Mouse (Mus musculus): ENCODE results near the gene Slc26a8. TPM values are rescaled to one million over a fixed set of nuclear protein-coding genes. Genes with fewer than 3 reads are reported as not detected.
A peak's percentile ranks its signal among the peaks of the same experiment; 100 is the strongest.
"Not testable (repeated sequence)": the region's sequence is repeated elsewhere in the genome, so short reads cannot be mapped to it uniquely, and the experiment has no call there.

Slc26a8 gene
- total RNA-seq (2015) (0.52 and 0.58 TPM in 2 replicates), total RNA-seq (2017) (0.33 TPM in 1 of 2 replicates, not detected in the other)

DNA sequence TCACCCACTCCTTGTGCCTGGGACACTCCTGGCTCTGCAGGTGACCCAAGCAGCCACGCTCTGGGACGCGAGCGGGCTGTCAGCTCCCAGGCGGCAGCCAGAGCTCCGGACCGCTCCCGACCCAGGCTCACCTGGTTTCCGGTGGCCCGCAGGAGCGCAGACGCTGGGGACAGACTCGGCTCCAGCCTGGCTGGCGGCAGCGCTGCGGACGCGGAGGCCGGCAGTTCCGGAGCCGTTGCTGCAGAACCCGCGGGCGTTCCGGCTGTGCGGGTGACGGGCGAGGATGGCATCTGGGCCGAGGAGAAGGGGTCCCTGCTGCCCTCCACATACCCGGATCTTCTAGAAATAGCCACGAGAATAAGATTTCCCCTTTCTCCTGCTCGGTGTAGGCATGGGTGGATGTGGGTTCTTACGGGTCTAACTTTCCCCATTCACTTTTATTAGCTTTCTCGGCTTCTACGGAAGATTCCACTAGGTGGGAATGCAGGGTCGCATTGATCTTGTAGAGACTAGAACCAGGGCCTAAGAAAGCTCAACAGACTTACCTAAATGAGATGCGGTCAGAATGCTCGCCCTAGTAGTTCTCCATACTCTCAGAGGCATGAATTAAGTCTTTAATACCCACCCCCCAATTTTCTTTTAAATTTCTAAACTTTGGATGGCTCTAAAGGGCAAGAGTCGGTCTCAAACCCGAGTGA, at the start of gene Slc26a8:
Gene Slc26a8, minus strand, starts transcription at position 648 of the 698 bp plus-strand sequence.
- ATAC-seq (ENCODE audit: poor library complexity, severe bottlenecking), result no peak

DNA sequence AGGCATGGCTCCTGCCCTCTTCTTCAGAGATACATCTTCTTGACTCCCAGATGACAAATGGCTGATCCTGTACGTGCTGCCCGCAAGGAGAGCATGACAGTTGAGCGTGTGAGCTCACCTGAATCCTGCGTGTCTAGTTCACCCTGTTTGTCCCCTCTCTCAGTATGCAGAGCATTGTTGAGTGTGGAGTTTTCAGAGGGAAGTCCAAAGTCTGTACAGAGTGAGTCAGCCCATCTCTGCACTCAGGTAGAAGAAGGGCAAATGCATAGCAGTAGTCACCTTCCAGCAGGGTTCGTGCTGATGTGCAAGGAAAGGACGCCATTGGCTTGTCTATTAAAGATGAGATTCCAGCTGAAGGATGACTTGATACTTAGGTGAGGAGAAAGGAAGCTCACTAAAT, 49.2 kb upstream of the Slc26a8 start:
- ATAC-seq (ENCODE audit: poor library complexity, severe bottlenecking), result no peak

GRCm38 (mm10) chr17:28737973-28738372, 47.9 kb upstream of the Slc26a8 start:
- ATAC-seq (ENCODE audit: poor library complexity, severe bottlenecking), result peak; percentile 49

DNA sequence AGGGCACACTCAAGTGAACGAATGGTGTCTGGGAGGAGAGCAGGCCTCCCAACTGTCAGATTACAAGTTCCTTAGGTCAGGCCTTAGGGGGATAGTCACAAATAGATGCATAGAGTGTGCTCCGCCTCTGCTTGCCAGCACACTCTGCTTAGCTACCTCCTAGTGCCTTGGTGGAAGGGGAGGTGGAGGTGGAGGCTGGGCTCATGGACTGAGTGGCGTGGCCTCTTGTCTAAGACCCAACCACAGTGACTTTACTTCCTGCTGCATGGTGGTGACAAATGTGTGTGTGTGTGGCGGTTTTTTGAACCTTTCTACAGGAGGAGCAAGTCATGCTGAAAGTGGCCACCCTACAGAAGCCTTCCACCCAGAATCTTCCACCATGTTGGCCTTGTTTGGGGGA, 46.5 kb upstream of the Slc26a8 start:
- ATAC-seq (ENCODE audit: poor library complexity, severe bottlenecking), result peak; percentile 95

DNA sequence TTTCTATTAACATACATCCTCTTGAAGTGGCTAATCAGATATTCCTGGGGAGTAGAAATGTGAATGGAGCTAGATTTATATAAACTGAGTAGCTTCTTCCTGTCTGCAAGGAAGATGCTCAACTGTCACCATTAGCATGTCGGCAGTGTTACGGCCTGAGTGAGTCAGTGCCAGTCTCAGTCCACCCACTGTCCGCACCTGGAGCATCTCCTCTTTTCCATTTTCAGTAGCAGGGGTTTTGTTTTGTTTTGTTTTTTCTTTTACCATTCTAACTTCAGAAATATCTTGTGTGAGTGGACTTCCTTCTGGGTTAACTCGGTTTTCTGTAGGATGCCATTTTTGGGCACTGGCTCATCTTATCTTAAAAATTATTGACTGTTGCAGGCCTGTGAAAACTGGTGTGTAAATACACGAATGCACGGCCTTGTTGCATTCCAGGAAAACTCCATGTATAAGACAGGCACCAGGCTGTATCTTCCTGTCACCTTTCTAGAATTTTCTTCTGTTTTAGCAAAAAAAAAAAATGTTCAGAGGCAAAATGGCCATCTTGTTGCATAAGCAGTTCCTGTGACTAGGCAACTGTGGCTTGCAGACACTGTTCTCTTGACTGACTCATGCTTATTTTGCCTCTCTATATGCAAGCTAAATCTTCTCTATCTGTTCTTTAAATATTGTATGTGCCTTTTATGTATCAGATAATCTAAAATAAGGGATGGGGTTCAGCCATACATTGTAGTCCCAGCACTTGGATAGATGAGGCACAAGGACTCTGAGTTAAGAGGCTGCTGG, 45.5 kb upstream of the Slc26a8 start:
- peak; percentile 60 for ATAC-seq (ENCODE audit: poor library complexity, severe bottlenecking)

GRCm38 (mm10) chr17:28727511-28727910, 37.5 kb upstream of the Slc26a8 start:
- not testable (repeated sequence) for ATAC-seq (ENCODE audit: poor library complexity, severe bottlenecking)

DNA sequence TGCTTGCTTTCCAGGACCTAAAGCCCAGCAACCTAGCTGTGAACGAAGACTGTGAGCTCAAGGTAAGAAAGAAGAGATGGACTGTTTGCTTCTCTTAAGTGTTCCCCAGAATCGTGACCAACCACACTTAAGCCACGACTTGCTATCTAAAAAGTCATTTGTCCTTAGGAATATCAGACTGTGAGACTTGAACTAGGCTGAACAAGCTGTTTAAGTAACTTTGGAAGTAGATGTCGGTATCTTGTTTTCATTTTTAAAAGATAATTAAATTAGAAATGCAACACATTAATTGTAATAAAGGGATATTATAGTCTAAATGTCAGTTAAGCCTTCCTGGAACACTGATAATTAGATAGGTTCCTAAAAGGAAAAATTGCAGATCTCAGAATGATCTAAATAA, 35.8 kb upstream of the Slc26a8 start, which contains the start of gene AC170998.1:
Gene AC170998.1, plus strand, starts transcription at position 301 of the 400 bp plus-strand sequence.
- ATAC-seq (ENCODE audit: poor library complexity, severe bottlenecking), result no peak

DNA sequence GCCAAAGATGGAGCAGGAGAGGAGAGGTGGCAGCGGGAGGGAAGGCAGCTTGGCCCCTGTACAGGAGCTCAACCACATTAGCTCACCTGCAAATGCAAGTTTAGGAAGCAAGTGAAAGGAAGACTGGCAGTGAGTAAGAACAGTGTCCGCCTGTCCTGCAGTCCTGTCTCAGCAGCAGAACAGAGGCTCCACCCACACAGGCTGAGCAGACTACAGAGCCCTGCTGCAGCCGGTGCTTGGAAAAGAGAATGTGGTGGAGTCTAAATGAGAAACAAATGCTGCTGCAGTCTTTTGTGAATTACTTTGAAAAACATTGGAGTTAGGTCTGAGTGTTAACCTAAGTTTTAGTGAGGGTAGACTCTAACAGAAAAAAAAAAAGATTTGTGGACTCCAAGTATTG, 27.5 kb upstream of the Slc26a8 start:
- no peak for ATAC-seq (ENCODE audit: poor library complexity, severe bottlenecking)

- peak; percentile 66 for ATAC-seq (ENCODE audit: poor library complexity, severe bottlenecking)
Observed at GRCm38 (mm10) chr17:28715832-28716548, 26.0 kb upstream of the Slc26a8 start.

- ATAC-seq (ENCODE audit: poor library complexity, severe bottlenecking), result no peak
Observed at GRCm38 (mm10) chr17:28714006-28714405, 24.0 kb upstream of the Slc26a8 start.

GRCm38 (mm10) chr17:28712305-28712704, 22.3 kb upstream of the Slc26a8 start:
- ATAC-seq (ENCODE audit: poor library complexity, severe bottlenecking), result no peak

DNA sequence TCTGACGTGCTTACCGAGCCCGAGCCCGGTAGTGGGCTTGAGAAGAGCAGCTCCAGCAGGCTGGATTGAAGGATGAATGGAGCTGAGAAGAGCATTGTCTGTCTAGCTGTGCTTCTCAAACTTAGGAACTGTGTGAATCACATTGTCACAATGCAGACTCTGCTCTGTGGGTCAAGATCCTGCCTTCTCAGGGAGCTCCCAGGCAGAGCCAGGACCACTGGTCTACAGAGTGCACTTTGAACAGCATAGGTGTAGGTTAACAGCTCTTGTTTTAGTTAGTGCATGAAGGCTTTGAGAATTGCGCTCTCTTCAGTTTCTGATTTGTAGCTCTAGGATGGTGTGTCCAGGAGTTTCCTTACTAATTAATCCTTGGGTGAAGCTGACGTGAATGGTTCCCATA, 21.2 kb upstream of the Slc26a8 start:
- no peak for ATAC-seq (ENCODE audit: poor library complexity, severe bottlenecking)

GRCm38 (mm10) chr17:28710291-28710688, 20.3 kb upstream of the Slc26a8 start:
- ATAC-seq (ENCODE audit: poor library complexity, severe bottlenecking), result no peak

DNA sequence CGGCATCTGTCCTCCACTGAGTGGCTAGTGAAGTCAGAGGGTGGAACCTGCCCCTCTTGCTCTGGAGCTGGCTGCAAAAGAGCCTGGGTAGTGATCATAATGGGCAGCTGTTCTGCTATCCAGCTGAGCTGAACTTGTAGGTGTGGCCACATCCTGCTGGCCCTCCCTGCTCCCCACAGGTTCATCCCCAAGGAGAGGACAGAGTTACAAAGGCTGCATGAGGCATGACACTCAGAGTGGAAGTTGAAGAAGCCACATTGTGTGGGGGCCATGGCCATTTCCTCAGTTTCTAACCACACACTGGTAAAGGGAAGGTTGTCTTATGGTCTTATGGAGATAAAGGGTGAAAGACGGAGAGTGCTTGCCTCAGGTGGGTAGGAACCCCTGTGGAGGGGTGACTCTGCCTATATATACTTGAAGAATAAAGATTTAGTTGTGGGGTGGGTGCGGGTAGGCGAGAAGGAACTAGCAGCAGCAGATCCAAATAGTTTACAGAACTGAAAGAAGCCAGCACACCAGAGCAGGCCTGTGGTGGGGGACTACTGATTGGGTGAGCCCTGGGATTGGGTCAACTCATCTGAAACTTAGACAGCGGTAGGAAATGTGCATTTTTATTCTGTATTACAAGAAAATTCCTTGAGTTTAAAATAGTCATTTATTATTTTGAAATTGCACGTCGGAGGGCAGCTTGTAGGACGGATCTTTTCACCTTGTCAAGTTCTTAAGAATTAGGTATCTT, 19.7 kb upstream of the Slc26a8 start:
- ATAC-seq (ENCODE audit: poor library complexity, severe bottlenecking), result peak; percentile 77

- ATAC-seq (ENCODE audit: poor library complexity, severe bottlenecking), result peak; percentile 45; the same call in 1 of the 2 replicates
Observed at GRCm38 (mm10) chr17:28708989-28709388, 19.0 kb upstream of the Slc26a8 start.

- ATAC-seq (ENCODE audit: poor library complexity, severe bottlenecking), result no peak
Observed at GRCm38 (mm10) chr17:28707816-28708215, 17.8 kb upstream of the Slc26a8 start.

DNA sequence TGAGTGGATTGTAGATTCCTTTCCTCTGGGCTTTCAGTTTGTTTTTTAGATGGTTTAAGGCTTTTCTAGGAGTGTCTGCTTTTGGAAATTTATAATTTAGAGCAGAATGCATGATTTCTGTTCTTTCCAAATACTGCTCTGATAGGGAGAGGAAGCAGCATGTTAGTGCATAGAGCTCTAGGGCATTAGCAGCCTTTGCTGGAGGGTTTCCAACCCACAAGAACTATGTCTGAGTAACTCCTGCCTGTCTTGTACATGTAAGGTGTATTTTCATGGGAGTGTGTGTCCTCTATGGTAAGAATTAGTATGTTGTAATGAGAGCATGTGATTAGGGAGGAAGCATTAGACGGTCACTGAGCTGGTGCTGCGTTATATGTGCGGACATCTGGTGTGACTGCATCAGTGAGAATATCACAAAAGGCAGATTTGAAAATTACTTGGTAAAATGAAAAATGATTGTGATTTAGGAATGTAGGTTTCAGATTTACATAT, 17.1 kb upstream of the Slc26a8 start:
- peak; percentile 34; the same call in 1 of the 2 replicates for ATAC-seq (ENCODE audit: poor library complexity, severe bottlenecking)

DNA sequence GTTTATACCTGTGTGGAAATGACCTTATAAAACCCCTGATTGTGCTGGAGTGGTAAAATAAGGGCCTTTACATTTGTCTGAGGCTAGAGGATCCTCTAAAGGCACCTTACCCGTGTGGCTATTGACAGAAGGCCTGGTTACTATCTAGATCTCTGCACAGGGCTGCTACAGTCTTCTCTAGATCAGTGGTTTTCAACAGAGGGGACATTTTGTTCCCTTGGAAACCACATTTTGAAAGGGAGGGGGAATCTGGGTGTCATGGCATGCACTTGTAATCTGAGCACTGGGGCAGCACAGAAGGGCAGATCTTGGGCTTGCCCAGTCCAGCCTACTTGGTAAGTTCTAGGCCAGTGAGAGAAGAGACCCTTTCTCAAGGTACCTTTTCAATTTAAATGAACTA, 16.7 kb upstream of the Slc26a8 start:
- ATAC-seq (ENCODE audit: poor library complexity, severe bottlenecking), result no peak

GRCm38 (mm10) chr17:28702646-28703045, 12.6 kb upstream of the Slc26a8 start:
- ATAC-seq (ENCODE audit: poor library complexity, severe bottlenecking), result no peak

DNA sequence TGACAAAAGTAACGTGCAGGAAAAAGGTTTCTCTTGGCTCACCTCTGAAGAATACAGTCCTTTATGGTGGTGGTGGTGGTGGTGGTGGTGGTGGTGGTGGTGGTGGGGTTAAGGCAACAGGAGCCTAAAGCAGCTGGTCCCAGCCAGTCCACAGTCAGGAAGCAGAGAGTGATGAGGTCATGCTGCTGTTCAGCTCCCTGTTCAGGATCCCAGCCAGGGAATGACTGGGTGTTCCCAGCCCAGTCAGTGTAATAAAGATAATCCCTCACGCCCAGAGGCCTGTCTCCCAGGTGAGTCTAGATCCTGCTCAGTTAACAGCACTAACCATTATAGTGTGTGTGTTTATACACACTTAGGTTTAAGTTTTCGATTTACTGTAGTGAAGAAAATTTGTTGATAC, 11.7 kb upstream of the Slc26a8 start:
- ATAC-seq (ENCODE audit: poor library complexity, severe bottlenecking), result no peak
